Mouse (Mus musculus) forebrain, postnatal 0 days (tissue): Measurements from ENCODE around the gene Eomes. TPM values are rescaled to one million over a fixed set of nuclear protein-coding genes. Genes with fewer than 3 reads are reported as not detected.

Source experiments
- ATAC-seq: fragments of 200-750 bp; cut with Nextera tagmentation; 2 replicates; pipeline ENCODE4 v1.8.0; 2017; ENCODE audit warnings: mild to moderate bottlenecking, moderate library complexity
- DNase-seq: peaks from one replicate; pipeline ENCODE4 v3.0.0-alpha.2; 2015
- H3K27ac ChIP-seq: fragments of 300-500 bp; sonication (generic); 2 replicates; pipeline ENCODE4 v1.5.1; 2014; ENCODE audit warnings: low read depth, mild to moderate bottlenecking, antibody characterized with exemption, low read length, moderate library complexity, mixed read lengths
- H3K27me3 ChIP-seq: fragments of 300-500 bp; sonication (generic); 2 replicates; pipeline ENCODE4 v1.6.1; 2014; ENCODE audit warnings: mild to moderate bottlenecking, low read length, mixed read lengths; ENCODE audit not compliant: insufficient read depth
- H3K36me3 ChIP-seq: fragments of 300-500 bp; sonication (generic); 2 replicates; pipeline ENCODE4 v1.6.1; 2014; ENCODE audit warnings: mild to moderate bottlenecking, moderate library complexity; ENCODE audit not compliant: insufficient read depth
- H3K4me1 ChIP-seq: fragments of 300-500 bp; sonication (generic); 2 replicates; pipeline ENCODE4 v1.6.1; 2014; ENCODE audit warnings: antibody characterized with exemption; ENCODE audit not compliant: insufficient read depth
- H3K4me2 ChIP-seq: fragments of 300-500 bp; sonication (generic); 2 replicates; pipeline ENCODE4 v1.6.1; 2014; ENCODE audit warnings: low read depth, mild to moderate bottlenecking, moderate library complexity
- H3K4me3 ChIP-seq: fragments of 300-500 bp; sonication (generic); 2 replicates; pipeline ENCODE4 v1.5.1; 2014; ENCODE audit warnings: low read depth, low read length, mixed read lengths
- H3K9ac ChIP-seq: fragments of 300-500 bp; sonication (generic); 2 replicates; pipeline ENCODE4 v1.6.1; 2014; ENCODE audit warnings: mild to moderate bottlenecking
- H3K9me3 ChIP-seq: fragments of 300-500 bp; sonication (generic); 2 replicates; pipeline ENCODE4 v1.6.1; 2016; ENCODE audit warnings: low read length
- CTCF ChIP-seq: sonication (generic); IDR thresholded peaks from 2 replicates; pipeline ENCODE4 v1.5.1; 2016; ENCODE audit warnings: antibody characterized with exemption, control low read depth, low read depth
- WGBS: fragments of 180-500 bp; shearing (Covaris S2); extraction: QIAGEN DNeasy Blood & Tissue Kit; methylation state at CpG from one replicate; pipeline ENCODE4 v1.1.7; 2014; 5-methylcytosine and 5-hydroxymethylcytosine counted together
- polyA plus RNA-seq: library from polyadenylated mRNA; unstranded; fragments of >200 nt; fragmentation: Nextera tagmentation; extraction: Ambion mirVana; gene quantifications from 2 replicates; pipeline ENCODE4 v1.2.1, GENCODE M21; 2015
- total RNA-seq: library from RNA; depleted of rRNA; stranded (reverse); fragments of >200 nt; gene quantifications from 2 replicates; pipeline ENCODE4 v1.2.3, GENCODE M21; 2014; rRNA removed

Eomes gene
- total RNA-seq, result 9.2 and 11.8 TPM in 2 replicates
- polyA plus RNA-seq, result 4.8 and 4.9 TPM in 2 replicates

DNA sequence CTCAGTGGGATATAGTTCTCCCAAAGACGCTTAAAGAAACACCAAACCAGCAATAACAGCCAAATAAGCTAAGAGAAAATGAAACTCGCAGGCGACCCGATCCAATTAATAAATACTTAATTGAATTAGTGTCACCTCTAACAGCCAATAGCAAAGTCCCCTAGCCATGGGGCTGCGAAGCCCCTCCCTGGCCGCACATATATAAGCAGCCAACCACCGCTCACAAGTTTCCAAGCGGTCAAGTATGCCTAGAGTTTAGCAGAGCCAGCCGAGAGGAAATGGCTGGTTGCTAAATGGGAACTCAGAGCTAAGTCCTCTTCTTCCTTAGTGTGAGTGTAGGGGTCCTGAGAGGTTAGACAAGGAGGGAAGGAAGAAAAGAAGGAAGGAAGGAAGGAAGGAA is at the start of gene Eomes:
Eomes (plus strand) TSS at position 252 of the 400 bp plus-strand sequence.
- H3K9me3 ChIP-seq, result no peaks in the 10 kb centered on the region
- WGBS, result 1% methylated on average over 9 of the region's 9 CpGs
- no peak for TF ChIP-seq CTCF
- H3K4me1 ChIP-seq, result no peaks in the 10 kb centered on the region; the same call in 1 of the 2 replicates
- peaks cover 64% of the 10 kb centered on the region for H3K27me3 ChIP-seq
- H3K36me3 ChIP-seq, result no peaks in the 10 kb centered on the region
- DNase-seq, result peak; percentile 50
- peak within 1 kb of the TSS; percentile 37 for H3K4me3 ChIP-seq
- peak within 1 kb of the TSS; percentile 28; the same call in 1 of the 2 replicates for H3K9ac ChIP-seq
- H3K27ac ChIP-seq, result 0 out of 2 replicates have a peak within 1 kb of the TSS, but pooled peaks have one; percentile 4
- peak within 1 kb of the TSS; percentile 55 for H3K4me2 ChIP-seq
- ATAC-seq, result no peak

GRCm38 (mm10) chr9:118444809-118445208 is 33.2 kb upstream of the Eomes start:
- Histone ChIP-seq H3K4me1 (no peaks in the 10 kb centered on the region), H3K4me2 (no peak overlapping the region), H3K27ac (no peak overlapping the region), H3K4me3 (no peak overlapping the region), H3K27me3 (peaks cover 23% of the 10 kb centered on the region), H3K9me3 (no peaks in the 10 kb centered on the region), H3K9ac (no peak overlapping the region), H3K36me3 (no peaks in the 10 kb centered on the region)
- ATAC-seq (no peak), DNase-seq (no peak)
- no peak for TF ChIP-seq CTCF
- WGBS, result 27% methylated on average over 9 of the region's 9 CpGs

DNA sequence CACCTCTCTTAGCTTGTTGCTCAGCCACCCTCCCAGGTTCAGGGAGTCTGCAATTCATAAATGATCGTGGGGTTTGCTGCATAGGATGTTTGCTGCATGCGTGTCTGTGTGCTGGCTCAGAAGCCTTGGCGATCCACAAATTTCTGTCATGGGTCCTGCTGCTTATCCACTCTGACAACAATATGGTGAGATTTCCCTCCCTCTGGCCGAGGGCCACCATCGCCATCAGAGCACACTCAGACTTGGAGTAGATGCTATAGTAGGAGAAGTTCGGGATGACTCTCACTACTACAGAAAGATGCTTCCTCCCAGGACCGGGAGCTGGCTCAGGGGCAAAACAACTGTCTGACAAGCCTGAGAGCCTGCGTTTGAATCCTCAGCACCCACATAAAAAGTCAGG is 28.7 kb upstream of the Eomes start:
- Histone ChIP-seq H3K27me3 (peaks cover 32% of the 10 kb centered on the region), H3K4me1 (0 out of 2 replicates have a peak, but pooled peaks cover 3% of the 10 kb centered on the region), H3K9me3 (no peaks in the 10 kb centered on the region), H3K9ac (no peak overlapping the region), H3K4me3 (no peak overlapping the region), H3K4me2 (no peak overlapping the region), H3K36me3 (no peaks in the 10 kb centered on the region), H3K27ac (no peak overlapping the region)
- WGBS, result 77% methylated on average over 8 of the region's 8 CpGs
- DNase-seq (no peak), ATAC-seq (no peak)
- TF ChIP-seq CTCF, result no peak

DNA sequence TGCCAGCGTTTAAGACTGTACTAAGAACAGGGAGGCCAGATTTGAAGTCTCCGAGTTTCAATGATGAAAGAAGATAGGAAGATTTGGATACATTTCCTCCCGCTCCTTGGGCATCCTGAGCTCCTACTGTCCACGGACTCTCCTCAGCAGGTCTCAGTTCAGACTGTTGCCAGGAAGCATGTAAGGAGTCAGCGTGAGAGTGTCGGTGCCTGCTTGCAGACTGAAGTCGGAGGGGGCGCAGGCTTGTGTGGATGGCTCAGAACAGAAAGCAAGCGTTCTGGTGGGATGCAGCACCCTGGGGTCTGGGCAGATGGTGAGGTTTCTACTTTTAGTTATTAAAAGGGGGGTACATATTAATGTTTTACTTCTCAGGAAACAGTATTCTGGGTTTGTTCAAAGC is 24.6 kb upstream of the Eomes start:
- no peaks in the 10 kb centered on the region for H3K36me3 ChIP-seq
- H3K4me1 ChIP-seq, result 0 out of 2 replicates have a peak, but pooled peaks cover 3% of the 10 kb centered on the region
- peak overlapping the region; percentile 17; the same call in 1 of the 2 replicates for H3K4me2 ChIP-seq
- H3K9ac ChIP-seq, result 0 out of 2 replicates have a peak overlapping the region, but pooled peaks have one; percentile 18
- H3K27me3 ChIP-seq, result peaks cover 13% of the 10 kb centered on the region; the same call in 1 of the 2 replicates
- ATAC-seq, result no peak
- H3K4me3 ChIP-seq, result no peak overlapping the region; the same call in 1 of the 2 replicates
- TF ChIP-seq CTCF, result no peak
- DNase-seq, result no peak
- no peak overlapping the region for H3K27ac ChIP-seq
- no peaks in the 10 kb centered on the region for H3K9me3 ChIP-seq
- WGBS, result 43% methylated on average over 9 of the region's 9 CpGs

GRCm38 (mm10) chr9:118455188-118455845 is 22.7 kb upstream of the Eomes start:
- DNase-seq, result peak; percentile 89
- WGBS, result 43% methylated on average over 9 of the region's 9 CpGs
- TF ChIP-seq CTCF, result no peak
- H3K4me2 ChIP-seq, result no peak overlapping the region
- no peaks in the 10 kb centered on the region for H3K36me3 ChIP-seq
- 0 out of 2 replicates have a peak, but pooled peaks cover 3% of the 10 kb centered on the region for H3K4me1 ChIP-seq
- peaks cover 17% of the 10 kb centered on the region; the same call in 1 of the 2 replicates for H3K27me3 ChIP-seq
- no peak overlapping the region for H3K27ac ChIP-seq
- peak; percentile 94 for ATAC-seq
- H3K9me3 ChIP-seq, result no peaks in the 10 kb centered on the region
- H3K9ac ChIP-seq, result no peak overlapping the region
- no peak overlapping the region for H3K4me3 ChIP-seq

DNA sequence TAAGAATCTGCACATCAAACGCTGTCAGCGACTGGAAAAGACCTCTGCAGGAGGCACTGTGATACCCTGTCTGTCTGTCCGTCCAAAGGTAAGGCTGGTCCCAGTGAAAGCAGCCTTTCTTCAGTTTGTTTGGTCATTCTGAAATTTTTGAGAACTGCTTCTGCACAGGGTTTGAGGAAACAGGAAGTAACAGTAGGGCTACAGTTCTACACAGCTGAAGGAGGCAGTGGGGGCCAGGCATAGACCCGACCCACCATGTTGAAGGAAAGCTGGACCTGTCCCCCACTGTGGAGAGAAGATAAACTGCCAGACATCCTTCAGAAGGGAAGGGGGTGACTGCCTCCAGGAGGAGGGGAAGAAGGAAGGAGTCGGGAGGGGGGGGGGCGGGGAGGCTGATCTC is 21.6 kb upstream of the Eomes start:
- no peaks in the 10 kb centered on the region for H3K36me3 ChIP-seq
- DNase-seq (no peak), ATAC-seq (no peak)
- H3K9me3 ChIP-seq, result no peaks in the 10 kb centered on the region
- H3K9ac ChIP-seq, result no peak overlapping the region
- H3K4me3 ChIP-seq, result no peak overlapping the region
- 0 out of 2 replicates have a peak, but pooled peaks cover 3% of the 10 kb centered on the region for H3K4me1 ChIP-seq
- 56% methylated on average over 6 of the region's 6 CpGs for WGBS
- H3K4me2 ChIP-seq, result no peak overlapping the region
- H3K27ac ChIP-seq, result no peak overlapping the region
- H3K27me3 ChIP-seq, result peaks cover 21% of the 10 kb centered on the region; the same call in 1 of the 2 replicates
- no peak for TF ChIP-seq CTCF

GRCm38 (mm10) chr9:118458039-118458438 is 20.0 kb upstream of the Eomes start:
- Histone ChIP-seq H3K27ac (no peak overlapping the region), H3K4me3 (no peak overlapping the region), H3K27me3 (peaks cover 22% of the 10 kb centered on the region), H3K9ac (no peak overlapping the region), H3K4me2 (no peak overlapping the region), H3K4me1 (0 out of 2 replicates have a peak, but pooled peaks cover 3% of the 10 kb centered on the region), H3K36me3 (no peaks in the 10 kb centered on the region), H3K9me3 (no peaks in the 10 kb centered on the region)
- ATAC-seq, result no peak
- no peak for DNase-seq
- TF ChIP-seq CTCF, result no peak
- WGBS, result 28% methylated on average over 5 of the region's 5 CpGs
